Mouse (Mus musculus): ENCODE data around the gene Rbm26.

The Rbm26 gene

DNA sequence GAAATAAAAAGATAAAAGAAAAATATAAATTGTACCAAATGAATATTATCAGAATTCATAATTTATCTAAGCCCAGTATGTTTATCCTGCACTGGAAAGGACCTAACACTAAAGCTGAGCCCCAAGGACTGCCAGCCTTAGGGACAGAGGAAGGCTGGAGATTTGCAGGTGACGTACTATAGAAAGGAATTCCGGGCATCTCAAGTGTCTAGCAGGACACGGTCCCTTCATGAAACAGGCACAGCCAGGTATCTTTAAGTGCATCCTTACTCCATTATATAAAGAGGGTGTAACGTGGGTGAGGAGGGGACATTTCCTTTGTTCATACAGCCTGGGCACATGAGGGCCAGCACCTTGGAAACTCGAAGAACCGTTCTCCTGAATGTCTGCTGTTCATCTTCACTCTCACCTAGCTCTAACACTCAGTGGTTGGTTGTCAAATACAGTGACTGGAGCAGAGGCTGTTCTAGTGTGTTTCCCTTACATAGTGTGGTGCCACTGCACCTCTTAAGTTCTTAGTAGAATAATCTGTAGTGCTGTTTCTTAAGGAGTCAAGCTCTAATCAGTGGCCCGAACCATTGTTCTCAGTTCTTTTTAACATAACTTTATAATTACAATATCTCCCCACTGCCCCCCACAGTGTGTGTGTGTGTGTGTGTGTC lies 91.7 kb downstream of the Rbm26 start:
- in situ Hi-C loops (cut with MboI): no loop called here

GRCm38 (mm10) chr14:105084757-105085330 lies 92.3 kb downstream of the Rbm26 start:
- in situ Hi-C loops (cut with MboI): no loop called here

- in situ Hi-C loops (cut with MboI): no loop called here
These were observed 93.0 kb downstream of the Rbm26 start for GRCm38 (mm10) chr14:105084106-105084505.

GRCm38 (mm10) chr14:105074776-105075175 lies 102.4 kb downstream of the Rbm26 start:
- in situ Hi-C loops (cut with MboI): no loop called here

DNA sequence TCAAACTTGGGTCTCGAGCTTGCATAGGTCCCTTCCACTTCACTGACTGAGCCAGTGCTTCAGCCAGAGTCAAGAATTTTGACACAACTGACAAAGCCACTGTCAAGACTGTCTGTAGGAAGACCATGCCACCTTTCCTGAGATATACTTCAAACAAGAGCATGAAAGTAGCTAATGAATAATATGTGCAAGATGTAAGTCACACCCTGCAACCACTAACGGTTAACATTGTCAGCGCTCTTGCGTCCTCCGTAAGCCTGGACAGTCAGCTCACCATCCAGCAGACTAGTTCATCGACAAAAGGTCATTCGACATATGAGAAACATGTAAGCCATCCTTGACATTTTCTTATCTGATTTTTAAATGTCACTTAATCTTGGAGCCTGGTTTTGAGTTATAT lies 102.8 kb downstream of the Rbm26 start:
- in situ Hi-C loops (cut with MboI): no loop called here

DNA sequence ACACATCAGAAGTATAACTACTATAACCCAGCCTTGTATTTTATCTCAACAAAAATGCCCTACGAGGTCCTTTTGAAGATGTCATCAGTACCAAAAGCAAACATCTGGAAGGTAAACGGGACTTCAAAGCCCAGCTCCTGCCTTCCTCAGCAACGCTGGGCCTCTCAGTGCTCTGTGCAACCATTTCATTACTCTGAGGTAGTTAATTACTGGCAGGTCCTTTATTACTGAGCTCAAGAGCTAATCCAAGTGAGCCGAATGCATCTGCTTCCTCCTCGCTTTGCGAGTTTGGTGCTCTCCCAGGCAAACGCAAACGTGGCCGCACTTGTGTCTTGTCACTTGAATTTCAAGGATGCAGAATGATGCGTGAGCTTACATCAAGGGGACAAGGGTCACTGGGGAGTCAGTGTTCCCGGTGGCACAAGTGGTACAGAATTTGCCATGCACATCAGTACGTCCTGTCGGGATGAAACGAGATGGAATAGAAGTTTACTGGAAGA lies 106.1 kb downstream of the Rbm26 start:
- in situ Hi-C loops (cut with MboI): no loop called here

DNA sequence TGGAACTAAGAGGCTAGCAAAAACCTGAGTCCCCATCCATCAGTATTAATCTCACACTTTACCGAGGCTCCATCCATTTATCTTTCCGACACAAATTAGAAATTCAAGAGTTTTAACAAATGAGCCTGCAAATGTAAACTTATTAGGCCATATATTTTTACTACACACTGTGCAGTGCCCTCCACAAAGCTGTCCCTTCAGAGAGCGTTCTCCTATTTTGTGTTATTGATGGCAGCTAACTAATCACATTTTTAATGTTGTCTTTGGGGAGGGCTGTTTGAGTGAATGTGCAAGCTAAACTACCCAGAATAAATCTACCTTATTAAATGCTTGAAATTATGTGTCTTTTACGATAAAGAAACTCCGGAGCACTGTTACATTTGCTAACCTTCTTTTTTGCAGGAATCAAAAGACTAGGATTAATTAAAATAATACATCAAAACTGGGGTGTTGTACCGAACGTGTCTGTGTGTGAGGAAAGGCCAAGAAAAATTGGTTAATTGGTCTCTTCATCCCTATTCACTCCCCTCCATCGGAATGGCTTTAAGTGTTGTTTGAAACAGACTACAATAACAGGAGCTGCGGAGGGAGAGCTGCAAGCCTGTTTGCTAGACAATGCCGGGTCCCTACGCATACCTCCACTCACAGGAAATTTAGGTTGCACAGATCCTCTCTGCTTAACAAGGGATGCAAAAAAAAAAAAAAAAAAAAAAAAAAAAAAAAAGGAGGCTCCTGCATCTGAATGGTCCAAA lies 106.7 kb downstream of the Rbm26 start:
- in situ Hi-C loops (cut with MboI): no loop called here

- in situ Hi-C loops (cut with MboI): no loop called here
These were observed 109.1 kb downstream of the Rbm26 start for GRCm38 (mm10) chr14:105068060-105068459.

GRCm38 (mm10) chr14:105064243-105064642 lies 112.9 kb downstream of the Rbm26 start:
- in situ Hi-C loops (cut with MboI): no loop called here

DNA sequence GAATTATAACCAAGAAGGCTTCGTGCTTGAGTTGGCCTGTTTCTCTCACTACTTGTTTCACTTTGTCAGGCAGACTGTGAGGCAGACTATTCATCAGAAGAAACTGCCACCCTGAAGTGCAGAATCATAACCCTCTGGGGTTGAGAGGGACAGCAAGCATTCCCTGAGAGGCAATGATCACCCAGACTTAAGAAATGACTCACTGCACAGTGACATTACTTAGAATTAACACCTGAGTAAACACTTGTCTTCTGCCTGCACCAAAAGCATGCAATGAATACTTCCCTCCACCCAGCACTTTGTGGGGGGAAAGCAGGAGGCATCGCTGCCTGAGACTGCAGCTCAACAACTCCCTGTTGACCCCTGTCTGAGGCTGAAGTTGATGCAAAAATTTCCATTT lies 115.9 kb downstream of the Rbm26 start:
- in situ Hi-C loops (cut with MboI): no loop called here

- in situ Hi-C loops (cut with MboI): no loop called here
These were observed 119.2 kb downstream of the Rbm26 start for GRCm38 (mm10) chr14:105057934-105058333.
